Mouse (Mus musculus): Measurements from ENCODE around the gene Entpd1.
"Not testable (repeated sequence)": the region's sequence is repeated elsewhere in the genome, so short reads cannot be mapped to it uniquely, and the experiment has no call there.

Entpd1 gene

DNA sequence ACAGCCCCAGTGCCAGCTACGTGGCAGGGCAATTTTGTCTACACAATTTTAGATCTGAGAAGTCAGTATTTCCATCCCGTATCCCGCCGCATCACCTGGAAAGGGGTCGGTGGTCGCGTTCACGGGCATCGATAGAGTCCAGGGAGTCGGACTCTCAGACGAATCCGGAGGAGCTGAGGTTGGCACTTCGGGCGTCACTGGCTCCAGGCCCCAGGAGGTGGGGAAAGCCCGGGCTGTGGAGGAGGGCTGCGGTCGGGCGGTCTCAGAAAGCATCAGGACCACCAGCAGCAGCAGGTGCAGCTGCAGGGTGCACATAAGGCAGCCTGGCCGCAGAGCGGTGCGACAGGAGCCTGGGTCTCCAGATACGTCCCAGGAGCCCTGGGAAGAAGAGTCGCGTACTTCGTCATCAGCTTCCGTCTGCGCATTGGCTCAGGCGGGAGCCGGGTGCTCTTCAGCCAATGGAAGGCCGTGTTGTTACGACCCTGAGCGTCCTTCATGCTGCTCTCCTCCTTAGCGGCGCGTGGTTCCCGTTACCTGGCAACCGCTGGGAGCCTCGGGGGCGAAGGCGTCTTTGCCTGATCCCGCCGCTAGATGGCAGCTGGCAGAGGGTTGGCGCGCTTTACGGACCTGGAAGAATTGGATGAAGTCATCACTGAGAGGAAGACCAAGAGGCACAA, at the start of gene Entpd1, which contains the start of gene Tctn3:
Gene Entpd1 (plus strand): TSS at position 537 of the 677 bp plus-strand sequence.
Gene Tctn3 (minus strand): TSS at position 404 of the 677 bp plus-strand sequence.
- DNase-seq = peak; percentile 93

DNA sequence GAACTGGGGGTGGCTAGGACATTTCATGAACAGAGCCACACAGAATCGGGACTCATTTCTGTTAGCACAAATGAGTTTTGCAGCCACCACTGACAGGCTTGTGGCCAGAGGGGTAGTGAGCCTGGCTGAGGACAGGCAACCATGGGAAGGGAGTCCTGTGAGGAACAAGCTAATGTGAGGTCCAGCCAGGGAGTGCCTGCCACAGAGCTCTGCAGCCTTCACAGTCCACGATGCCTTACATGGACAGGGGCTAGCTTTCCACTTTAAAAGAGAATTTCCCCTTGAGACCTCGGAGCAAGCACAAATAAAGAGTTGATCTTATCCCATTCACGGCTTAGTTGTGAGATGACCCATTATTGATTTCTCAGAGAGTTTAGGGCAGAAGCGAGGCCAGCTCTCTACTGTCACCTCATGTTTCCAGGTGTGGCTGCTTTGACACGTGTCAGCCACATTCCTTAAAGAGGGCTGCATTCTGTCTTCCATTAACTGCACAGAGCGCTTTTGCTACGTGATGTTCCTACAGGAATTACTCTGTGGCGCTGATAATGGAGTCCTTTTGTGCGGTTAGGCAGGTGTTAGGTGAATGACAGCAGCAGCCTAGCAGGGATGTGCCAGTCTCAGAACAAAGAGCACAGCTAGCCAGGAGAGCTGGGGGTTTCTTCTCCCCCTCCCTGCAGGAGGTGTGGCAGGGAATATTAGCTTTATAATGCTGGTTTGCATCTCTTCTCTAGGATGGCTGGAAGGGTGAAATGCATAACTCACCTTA, 48.1 kb upstream of the Entpd1 start:
- no peak for DNase-seq

DNA sequence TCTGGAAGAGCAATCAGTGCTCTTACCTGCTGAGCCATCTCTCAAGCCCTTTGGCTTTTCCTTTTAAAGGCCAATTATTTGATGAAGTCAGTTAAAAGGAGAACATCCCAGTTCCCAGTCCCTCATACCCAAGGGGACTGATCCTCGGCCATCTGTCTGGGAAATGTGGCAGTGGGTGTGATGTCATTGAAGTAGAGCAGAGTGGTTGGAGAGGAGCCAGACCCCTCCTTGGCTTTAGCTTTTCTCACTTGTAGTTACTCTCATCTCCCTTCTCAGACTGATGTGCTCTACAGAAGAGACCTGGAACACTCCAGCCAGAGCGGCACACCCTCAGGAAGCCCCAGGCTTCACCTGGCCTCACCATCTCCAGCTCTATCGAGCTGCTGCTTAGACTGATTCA, 44.5 kb upstream of the Entpd1 start:
- DNase-seq = no peak

DNA sequence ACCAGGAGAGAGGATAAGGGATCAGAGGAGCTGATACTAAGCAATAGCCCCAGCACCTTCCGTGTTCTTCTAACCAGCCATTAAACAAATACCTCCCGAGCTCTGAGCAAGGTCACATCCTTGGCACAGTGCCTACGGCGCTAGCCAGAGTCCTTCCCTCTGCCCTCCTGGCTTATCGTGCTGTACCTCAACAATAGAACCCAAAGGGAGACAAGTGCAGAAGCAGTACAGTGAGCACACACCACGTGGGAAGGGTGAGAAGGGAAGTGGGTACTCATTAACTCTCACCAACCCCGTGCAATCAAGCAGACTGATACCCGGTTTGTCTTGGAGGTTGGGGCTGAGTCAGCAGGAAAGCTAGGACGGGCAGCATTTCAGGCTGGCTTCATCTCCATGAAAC, 41.4 kb upstream of the Entpd1 start:
- no peak for DNase-seq

DNA sequence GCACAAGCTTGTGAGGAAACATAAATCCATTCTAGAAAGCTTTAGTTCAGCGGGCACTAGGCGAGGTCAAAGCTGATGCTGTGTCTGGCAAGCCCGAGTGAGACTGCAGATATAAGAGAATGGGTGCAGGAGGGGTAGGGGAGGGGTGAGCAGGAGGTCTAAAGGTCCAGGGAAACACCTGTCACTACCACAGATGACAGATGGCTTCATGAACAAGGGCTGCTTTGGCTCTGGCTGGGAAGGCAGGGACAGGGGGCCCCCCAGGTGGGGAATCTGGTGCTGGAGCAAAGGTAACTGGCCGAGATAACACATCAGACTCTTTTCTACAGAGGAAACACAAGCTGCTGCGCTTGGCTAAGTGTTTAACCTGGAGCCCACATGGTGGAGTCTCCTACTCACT, 36.7 kb upstream of the Entpd1 start:
- DNase-seq = no peak

DNA sequence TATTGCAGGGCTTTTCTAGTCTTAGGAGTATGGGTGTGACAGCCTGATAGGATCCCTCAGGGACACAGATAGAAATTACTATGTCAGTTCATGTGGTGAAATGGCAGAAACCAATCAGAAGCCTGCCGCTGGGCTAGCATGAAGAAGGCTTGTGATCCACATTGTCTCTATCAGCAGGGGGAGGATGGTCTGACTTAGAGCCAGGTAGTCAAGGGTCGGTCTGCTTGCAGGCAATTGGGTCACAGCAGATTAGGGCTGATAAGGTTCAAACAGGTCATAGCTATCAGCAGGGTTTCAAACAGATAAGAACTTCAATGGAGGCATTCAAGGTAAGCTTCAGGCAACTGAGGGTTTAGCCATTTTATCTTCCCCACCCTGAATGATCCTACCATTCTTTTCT, 31.3 kb upstream of the Entpd1 start:
- DNase-seq = no peak

DNA sequence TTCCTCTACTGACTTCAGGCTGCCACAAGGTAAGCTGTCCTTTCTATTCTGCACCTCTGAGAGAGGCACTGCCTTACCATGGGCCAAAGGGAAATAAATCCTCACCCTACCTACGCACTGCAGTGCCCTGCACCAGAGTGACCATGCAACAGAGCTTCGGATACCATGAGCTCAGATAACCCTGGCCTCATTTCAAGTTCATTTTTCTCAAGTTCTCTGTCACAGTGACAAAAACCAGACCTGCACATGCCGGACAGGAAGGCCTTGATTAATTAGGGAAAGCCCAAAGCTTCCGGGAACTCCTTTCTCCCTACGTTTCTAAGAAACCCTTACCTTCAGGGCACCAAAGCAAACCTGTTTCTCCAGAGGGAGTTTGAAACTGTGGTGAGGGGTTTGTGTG, 30.5 kb upstream of the Entpd1 start:
- DNase-seq = no peak

DNA sequence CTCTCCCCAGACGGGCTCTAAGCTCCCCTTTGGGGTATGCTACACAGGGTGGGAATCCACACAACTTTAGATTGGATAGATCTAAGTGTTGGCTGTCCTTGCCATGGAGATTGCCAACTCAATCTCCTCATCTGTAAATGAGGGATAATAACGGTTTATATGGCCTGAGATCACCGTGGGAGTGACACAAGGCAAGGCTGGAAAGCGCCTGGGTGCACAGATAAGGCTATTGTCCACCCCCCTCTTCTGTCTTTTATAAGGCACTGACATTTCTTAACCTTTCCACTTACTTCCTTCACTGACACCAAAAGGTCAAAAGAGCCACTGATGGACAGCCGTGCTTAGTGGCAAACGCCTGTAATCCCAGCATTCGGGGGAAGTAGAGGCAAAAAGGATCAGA, 25.3 kb upstream of the Entpd1 start:
- DNase-seq = peak; percentile 34

DNA sequence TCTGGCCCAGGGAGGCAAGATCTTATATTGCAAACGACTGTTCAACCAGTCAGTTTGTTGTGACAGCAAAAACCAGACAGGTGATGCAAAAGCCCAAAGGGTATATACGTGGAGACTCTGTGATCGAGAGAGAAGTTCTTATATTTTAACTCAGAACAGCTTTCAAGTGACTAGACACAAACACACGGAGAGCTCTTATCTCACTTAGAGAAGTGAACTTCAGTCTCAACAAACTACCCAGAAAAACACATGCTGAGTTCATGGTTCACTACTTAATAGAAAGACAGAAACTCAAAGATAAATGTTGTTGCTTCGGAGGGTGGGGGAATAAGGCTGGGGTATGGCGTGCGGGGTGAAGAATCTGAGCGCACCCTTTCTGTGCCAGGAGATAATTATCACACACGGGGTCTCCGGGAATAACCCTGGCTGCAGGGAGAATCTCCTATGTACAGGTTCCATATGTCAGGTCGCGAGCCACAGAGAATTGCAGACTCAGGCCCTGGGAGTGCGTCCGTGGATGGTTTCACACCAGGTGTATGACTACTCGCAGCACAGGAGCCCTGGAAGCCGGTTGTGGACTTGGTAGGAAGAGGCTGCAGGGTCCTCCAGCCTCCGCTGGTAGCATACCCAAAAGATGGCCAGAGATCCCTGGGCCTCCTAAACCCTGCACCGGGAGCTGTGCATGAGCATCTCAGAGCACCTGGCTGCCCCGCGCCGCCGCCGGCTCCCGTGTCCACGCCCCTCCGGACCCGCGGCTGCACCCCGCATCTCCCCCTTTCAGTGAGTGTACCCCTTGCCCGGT, 24.5 kb upstream of the Entpd1 start:
- DNase-seq = no peak

DNA sequence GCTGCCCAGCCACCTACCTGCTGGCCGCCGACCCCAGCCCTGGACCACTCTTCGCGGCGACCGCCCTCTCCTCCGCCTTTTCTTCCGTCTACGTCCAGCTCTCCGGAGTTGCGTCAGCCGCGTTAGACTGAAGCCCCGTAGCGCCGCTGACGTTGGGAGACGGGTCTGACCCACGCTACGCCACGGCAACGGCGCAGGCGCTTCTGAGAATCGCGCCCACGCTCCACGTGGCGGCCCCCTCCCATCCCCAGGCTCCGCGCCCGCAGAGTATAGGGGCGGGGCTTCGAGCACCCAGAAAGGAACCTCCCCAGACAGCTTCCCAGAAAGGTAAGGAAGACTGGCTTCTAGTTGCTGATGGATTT, 23.9 kb upstream of the Entpd1 start, which contains the start of gene Aldh18a1:
Gene Aldh18a1 (minus strand): TSS at position 171 of the 362 bp plus-strand sequence.
- DNase-seq = peak; percentile 90

DNA sequence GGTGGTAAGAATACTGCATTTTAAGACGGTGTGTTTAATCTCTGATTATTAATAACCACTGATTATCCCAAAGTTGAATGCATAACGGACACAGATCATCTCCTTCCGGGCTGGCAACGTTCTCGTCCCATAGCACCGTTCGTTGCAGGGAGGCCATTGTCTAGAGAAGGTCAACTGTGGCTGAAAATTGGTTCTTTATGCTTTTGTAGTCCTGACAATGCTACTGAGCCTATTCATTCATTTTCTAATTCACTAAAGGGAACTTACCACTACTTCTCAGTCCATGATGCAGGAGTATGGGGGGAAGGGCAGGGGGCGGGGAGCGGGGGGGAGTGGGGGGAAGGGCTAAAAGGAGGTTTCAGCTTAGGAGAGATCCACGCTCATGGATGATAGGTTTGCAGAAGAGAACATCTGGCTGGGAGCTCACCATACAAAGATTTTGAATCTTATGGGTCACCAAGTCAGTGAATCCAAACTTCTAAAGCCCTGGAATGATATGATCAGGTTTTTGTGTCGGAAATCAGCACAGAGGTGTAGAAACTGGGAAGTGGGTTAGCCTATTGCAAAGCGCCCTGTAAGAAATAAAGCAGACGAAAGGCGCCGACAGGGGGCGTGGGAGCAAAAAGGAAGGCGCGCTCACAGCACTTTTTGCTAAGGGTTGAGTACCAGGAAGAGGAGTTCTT, 23.2 kb upstream of the Entpd1 start:
- peak; percentile 91 for DNase-seq

DNA sequence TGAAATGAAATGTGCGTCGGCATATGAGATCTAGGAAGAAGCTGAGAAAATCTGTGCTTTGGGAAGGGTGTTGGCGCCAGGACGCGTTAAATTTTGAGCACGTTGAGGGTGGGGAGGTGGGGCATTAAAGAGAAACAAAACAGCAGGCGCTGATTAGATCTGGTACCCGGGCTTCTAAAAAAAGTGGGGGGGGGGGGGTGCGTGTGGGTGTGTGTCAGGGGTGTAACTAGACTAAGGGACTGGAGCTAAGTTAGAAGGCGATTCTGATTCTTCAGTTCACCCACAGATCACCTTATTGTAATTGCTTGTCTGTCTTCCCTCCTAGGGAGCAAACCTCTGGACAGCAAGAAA, 22.7 kb upstream of the Entpd1 start:
- no peak for DNase-seq

DNA sequence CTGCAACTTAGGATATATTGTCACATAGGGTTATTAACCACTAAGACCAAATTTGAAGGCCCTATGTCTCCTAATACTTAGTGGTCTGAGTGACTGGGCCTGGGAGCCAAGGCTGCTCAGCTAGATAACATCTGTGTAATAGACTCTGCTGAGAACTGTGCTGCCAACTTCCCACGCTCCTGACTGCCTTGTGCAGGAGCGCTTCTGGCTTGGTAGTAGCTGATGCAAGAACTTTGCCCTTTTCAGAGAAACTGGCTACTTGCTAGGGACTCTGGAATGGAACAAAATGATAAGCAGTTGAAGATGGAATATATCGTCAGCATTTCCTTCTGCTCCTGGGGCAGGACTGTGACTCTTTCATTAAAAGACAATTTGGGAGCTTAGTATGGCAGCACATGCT, 16.9 kb upstream of the Entpd1 start:
- no peak for DNase-seq

DNA sequence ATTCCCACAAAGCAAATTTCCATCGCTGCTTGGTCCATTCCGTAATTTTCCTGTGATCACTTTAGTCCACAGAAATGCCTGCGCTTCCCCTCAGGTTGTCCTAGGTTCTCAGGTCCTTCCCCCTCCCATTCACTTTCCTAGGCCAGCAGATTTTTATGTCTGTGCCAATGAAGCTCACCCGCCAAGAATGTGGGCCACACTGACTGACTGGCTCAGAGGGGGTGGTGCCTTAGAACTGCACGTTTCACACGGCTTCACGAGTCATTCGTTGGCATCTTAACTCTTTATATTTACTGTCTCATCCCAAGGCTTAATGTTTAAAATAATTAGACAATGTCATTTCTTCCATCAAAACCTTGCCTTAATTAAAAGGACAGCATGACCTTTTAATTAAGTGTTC, 16.3 kb upstream of the Entpd1 start:
- DNase-seq = no peak

DNA sequence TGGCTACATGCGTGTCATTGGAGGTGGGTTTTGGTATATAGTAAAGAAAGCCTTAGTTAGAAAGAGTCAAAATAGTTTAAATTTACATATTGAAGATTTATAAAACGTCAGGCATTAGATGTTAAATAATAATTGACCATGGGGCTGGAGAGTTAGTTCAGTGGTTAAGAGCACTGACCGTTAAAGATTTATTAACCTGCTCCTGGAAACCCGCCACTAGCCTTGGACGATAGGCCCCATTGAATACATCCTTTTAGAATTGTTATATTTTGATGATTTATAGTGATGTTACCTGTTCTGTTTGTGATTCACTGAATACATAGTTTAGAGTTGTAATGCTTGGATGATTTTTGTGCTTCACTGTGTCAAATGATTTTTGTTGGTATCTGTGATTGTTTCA, 11.3 kb upstream of the Entpd1 start:
- not testable (repeated sequence) for DNase-seq

DNA sequence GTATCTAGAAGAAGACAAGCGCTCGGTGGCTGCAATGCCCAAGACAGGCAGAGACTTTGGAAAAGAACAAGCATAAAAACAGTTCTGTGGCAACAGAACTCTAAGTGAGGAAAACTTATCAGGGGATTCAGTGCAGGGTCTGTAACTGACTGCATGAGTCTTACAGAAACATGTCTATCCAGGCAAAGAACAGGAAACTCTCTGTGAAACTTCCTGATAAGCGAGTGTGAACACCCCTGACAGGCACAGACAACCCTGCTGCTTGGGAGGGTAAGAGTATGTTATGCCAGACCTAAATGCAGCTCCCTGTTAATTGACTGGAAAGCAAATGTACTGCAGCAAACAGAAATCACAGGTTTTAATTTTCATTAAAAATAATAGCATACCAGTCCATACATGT, 10.3 kb upstream of the Entpd1 start:
- DNase-seq = no peak

DNA sequence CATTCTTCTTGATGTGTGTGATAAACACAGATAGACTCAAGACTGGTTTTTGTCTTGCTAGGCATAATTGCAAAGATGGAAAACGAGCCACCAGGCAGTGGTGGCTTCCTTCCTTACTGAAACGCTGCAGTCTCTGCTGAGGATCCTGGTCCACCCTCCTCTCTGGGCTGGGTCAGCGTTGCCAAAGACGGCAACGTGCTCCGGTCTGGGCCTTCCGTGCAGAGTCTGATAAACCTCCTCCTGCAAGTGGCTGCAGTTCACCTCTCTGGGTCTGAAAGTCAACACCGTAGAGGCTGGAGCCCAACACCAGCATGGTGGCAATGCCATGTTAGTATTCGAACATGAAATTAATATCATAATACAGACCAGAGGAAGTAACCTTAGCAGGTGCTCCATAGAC, 7.0 kb upstream of the Entpd1 start:
- DNase-seq = no peak

DNA sequence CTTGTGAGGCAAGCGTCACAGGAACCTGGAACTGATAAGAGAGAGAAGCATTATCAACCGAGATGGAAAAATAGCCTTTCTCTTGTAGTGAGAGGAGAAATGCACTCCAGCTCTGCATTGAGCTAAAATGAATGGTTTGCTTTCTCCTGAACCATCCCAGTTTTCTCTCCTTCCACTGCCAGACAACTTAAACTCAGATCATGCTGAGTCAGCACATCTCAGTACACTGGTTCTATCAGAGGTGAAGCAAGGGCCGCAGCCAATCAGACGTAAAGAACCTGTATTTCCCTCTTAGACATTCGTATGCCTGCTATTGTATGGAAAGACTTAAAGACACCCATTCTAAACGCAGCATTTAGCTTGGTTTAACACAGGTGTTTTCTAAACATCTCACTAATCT, 4.5 kb upstream of the Entpd1 start:
- DNase-seq = no peak

DNA sequence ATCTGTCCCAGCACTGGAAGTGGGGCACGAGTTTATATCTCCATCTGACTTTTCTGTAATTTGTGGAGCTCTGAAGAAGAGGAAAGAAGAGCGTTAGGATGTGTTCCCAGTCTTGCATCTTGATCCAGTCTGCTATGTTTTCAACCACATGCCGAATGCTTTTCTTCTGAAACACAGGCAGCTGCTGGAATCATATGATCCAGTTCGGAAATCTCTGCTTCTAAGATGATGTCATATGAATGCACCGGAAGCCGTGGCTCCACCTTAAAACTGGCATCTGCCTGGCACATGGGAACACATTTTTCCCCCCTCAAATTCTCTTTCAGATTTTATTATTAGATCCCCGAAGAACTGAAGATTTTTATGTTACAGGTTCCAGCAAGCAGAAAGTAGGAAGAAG, 2.6 kb downstream of the Entpd1 start:
- no peak for DNase-seq

DNA sequence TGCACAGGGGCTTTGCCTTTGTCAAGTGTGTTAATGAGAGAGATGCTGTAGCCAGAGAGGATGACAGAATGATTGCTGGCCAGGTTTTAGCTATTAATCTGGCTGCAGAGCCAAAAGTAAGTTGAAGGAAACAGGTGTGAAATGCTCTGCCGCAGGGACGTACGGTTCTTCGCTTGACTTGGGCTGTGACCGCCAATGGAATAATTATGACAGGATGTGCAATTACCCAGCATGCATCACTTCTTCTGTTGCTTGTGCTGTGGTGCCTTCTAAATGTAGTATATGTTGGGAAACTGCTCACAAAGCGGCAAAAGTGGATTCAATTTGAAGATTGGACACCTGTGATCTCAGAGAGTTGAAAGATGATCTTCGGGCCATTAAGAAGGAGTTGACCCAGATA, 3.9 kb downstream of the Entpd1 start:
- no peak for DNase-seq

DNA sequence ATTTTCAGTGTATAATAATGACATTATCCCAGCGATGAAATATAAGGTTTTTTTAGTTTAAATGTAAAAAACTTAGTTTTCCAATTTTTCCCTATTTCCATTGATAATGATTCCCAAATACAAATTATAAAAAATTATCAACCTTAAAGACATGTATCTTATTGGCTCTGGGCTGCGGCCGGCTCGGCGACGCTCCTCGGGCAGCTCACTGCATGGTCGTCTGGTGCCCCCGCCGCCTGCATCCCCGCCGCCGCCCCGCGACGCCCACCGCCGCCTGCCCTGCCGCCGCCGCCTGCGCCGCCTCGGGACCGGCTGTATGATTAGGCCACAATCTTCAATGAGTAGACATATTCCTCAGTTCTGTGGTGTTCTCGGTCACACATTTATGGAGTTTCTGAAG, 9.4 kb downstream of the Entpd1 start:
- DNase-seq = not testable (repeated sequence)

DNA sequence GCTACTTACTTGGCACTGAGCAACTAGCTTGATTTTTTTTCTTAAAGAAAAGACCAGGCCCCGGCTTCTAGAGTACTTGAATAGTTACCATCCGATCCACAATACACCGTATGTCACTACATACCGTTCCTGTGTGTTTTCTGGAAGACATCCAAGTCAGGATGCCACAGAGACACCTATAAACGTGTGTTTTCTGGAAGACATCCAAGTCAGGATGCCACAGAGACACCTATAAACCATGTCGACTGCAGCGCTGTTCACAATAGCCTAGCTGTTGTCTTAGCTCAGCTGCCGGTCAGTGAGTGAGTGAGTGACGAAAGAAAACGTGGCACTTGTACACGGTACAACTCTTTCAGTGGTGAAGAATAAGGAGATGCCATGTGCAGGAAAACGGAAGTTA, 13.8 kb downstream of the Entpd1 start:
- no peak for DNase-seq

DNA sequence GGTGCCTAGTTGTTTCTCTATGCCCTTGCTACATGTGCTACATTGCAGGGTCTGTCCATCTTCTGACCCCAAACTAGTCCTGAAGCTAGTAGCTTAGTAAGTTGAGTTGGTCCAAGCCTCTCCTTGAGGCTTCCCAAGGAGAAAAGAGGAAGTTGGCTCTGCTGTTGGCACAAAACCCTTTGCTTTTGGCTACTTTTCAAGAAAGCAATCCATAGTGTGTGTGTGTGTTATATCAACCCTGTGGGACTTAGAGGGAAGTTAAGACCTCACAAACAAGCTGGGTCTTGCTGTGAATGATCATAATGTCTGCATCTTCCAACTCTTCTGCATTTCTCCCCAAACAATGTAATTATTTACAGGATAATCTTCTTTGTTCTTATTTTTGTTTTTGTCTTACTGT, 16.8 kb downstream of the Entpd1 start:
- DNase-seq = no peak

All from liver (tissue).